Mouse (Mus musculus) hindbrain, embryonic 11.5 days (tissue): ENCODE data around the gene Trdmt1. TPM values are rescaled to one million over a fixed set of nuclear protein-coding genes. Genes with fewer than 3 reads are reported as not detected.
"Not testable (repeated sequence)": the region's sequence is repeated elsewhere in the genome, so short reads cannot be mapped to it uniquely, and the experiment has no call there.

Experiments
- ATAC-seq: fragments of 200-750 bp; cut with Nextera tagmentation; 2 replicates; pipeline ENCODE4 v1.8.0; 2017; ENCODE audit warnings: mild to moderate bottlenecking, moderate TSS enrichment, moderate library complexity; ENCODE audit not compliant: low FRiP score
- DNase-seq: peaks from one replicate; pipeline ENCODE4 v3.0.0-alpha.2; 2015; ENCODE audit warnings: low spot score
- H3K27ac ChIP-seq: fragments of 300-500 bp; sonication (generic); 2 replicates; pipeline ENCODE4 v1.5.1; 2014; ENCODE audit warnings: mild to moderate bottlenecking, low read depth, low read length
- H3K27me3 ChIP-seq: fragments of 300-500 bp; sonication (generic); 2 replicates; pipeline ENCODE4 v1.6.1; 2014; ENCODE audit warnings: mild to moderate bottlenecking, low read length, moderate library complexity, mixed read lengths; ENCODE audit not compliant: control insufficient read depth, insufficient read depth
- H3K36me3 ChIP-seq: fragments of 300-500 bp; sonication (generic); 2 replicates; pipeline ENCODE4 v1.6.1; 2014; ENCODE audit warnings: mild to moderate bottlenecking, low read length, moderate library complexity, mixed read lengths; ENCODE audit not compliant: control insufficient read depth, insufficient read depth
- H3K4me1 ChIP-seq: fragments of 300-500 bp; sonication (generic); replicated peaks from 2 replicates; pipeline ENCODE4 v1.6.1; 2014; ENCODE audit warnings: low read length, mixed read lengths; ENCODE audit not compliant: control insufficient read depth, insufficient read depth
- H3K4me2 ChIP-seq: fragments of 300-500 bp; sonication (generic); replicated peaks from 2 replicates; pipeline ENCODE4 v1.6.1; 2014; ENCODE audit warnings: mild to moderate bottlenecking, low read depth, low read length
- H3K4me3 ChIP-seq: fragments of 300-500 bp; sonication (generic); 2 replicates; pipeline ENCODE4 v1.5.1; 2014; ENCODE audit warnings: low read depth, low read length
- H3K9ac ChIP-seq: fragments of 300-500 bp; sonication (generic); 2 replicates; pipeline ENCODE4 v1.6.1; 2014; ENCODE audit warnings: low read depth, low read length
- H3K9me3 ChIP-seq: fragments of 300-500 bp; sonication (generic); 2 replicates; pipeline ENCODE4 v1.6.1; 2016; ENCODE audit warnings: low read length; ENCODE audit not compliant: control insufficient read depth
- WGBS: fragments of 180-500 bp; shearing (Covaris S2); extraction: QIAGEN DNeasy Blood & Tissue Kit; methylation state at CpG from one replicate; pipeline ENCODE4 v1.1.7; 2014; 5-methylcytosine and 5-hydroxymethylcytosine counted together
- polyA plus RNA-seq: library from polyadenylated mRNA; unstranded; fragments of >200 nt; fragmentation: Nextera tagmentation; extraction: Ambion mirVana; gene quantifications from 2 replicates; pipeline ENCODE4 v1.2.1, GENCODE M21; 2014

The Trdmt1 gene
- polyA plus RNA-seq = 8.7 and 9.8 TPM in 2 replicates

DNA sequence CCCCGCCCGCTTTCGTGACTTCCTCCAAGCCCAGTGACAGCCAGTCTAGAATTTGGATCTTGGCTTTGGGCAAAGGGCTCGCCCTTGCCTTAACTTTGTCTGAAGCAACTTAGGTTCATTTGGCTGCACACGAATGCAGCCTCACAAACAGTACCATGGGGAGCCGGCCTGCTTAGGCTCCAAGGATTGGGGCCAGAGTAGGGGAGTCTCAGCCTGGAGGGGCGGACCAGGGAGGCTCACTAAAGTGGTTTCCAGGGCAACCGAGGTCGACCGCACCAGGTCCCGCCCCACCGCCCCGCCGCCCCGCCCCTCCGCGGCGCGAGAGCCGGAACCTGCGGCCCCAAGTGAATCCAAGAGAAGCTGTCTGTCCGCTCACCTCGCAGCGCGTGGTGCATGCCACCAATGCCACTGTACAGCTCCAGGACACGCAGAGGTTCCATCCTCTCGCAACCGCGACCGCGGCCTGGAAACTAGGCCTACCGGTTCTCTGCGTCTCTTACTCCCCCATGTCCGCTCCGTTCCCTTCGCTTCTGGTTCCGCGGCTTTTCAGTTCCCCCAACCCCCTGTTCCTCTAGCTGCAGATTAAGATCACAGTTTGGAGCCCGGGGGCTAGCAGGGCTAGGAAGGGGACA is at the start of gene Trdmt1:
TSS of gene Trdmt1 (minus strand) at position 476 of the 632 bp plus-strand sequence.
- Histone ChIP-seq H3K36me3 (no peaks in the 10 kb centered on the region), H3K4me3 (peak within 1 kb of the TSS; percentile 41), H3K9me3 (no peaks in the 10 kb centered on the region), H3K4me1 (no peaks in the 10 kb centered on the region), H3K27ac (peak within 1 kb of the TSS; percentile 93), H3K4me2 (peak within 1 kb of the TSS; percentile 42), H3K27me3 (no peaks in the 10 kb centered on the region), H3K9ac (peak within 1 kb of the TSS; percentile 72)
- ATAC-seq (peak; percentile 99), DNase-seq (peak; percentile 91)
- WGBS = under 1% methylated on average over 29 of the region's 39 CpGs

DNA sequence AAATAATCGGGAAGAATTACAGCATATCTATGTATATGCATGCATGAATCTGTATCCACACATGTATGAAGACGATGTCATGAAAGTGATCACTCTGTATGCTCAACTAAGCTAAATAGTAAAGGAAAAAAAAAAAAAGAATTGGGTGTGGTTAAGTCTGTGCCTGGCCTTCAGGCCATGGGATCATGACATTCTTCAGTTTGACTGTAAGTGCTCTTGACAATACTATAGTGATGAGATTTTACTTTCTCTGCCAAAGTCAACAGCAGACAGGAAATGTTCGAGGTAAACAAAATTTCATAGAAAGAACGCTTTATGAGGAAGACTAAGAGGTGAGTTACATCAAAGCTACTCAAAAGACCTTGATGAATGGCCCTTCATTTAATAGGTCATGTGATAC is 48.9 kb upstream of the Trdmt1 start:
- no peak for DNase-seq
- H3K27ac ChIP-seq = no peak overlapping the region
- H3K4me1 ChIP-seq = no peaks in the 10 kb centered on the region
- H3K9me3 ChIP-seq = no peaks in the 10 kb centered on the region
- no peak for ATAC-seq
- WGBS = 85% methylated on average over 4 of the region's 4 CpGs
- H3K4me3 ChIP-seq = no peak overlapping the region
- H3K27me3 ChIP-seq = no peaks in the 10 kb centered on the region
- no peak overlapping the region for H3K9ac ChIP-seq
- no peak overlapping the region for H3K4me2 ChIP-seq
- H3K36me3 ChIP-seq = no peaks in the 10 kb centered on the region

DNA sequence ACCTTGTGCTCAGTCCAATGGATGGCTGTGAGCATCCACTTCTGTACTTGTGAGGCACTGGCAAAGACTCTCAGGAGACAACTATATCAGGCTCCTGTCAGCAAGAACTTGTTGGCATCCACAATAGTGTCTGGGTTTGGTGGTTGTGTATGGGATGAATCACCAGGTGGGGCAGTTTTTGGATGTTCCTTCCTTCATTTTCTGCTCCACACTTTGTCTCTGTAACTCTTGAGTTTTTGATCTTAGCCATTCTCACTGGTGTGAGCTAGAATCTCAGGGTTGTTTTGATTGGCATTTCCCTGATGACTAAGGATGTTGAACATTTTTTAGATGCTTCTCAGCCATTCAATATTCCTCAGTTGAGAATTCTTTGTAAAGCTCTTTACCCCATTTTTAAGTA is 39.3 kb upstream of the Trdmt1 start:
- H3K27ac ChIP-seq, H3K4me2 ChIP-seq, H3K4me3 ChIP-seq, H3K4me1 ChIP-seq, H3K36me3 ChIP-seq, H3K27me3 ChIP-seq, ATAC-seq, H3K9ac ChIP-seq, H3K9me3 ChIP-seq, DNase-seq: not testable (repeated sequence)

DNA sequence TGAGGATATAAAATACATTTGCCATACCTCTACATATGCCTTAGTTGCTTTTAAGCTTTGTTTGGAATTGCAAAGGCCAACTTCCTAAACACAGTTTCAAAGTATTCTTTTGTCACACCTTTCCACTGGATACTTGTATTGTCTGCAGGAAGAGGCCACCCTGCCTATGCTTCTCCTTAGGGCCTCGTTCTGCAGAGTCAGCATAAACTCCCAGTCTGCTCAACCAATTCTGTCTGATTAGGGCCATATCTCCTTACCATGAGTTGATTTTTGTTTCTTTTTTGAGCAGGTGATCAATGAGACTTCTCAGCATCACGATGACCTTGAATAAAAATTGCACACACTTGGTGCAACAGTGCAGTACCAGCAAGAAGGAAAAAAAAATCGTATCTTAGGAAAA is 37.7 kb upstream of the Trdmt1 start:
- peaks cover 20% of the 10 kb centered on the region for H3K36me3 ChIP-seq
- H3K27ac ChIP-seq = no peak overlapping the region
- H3K4me2 ChIP-seq = no peak overlapping the region
- no peaks in the 10 kb centered on the region for H3K4me1 ChIP-seq
- H3K27me3 ChIP-seq = no peaks in the 10 kb centered on the region
- H3K9ac ChIP-seq = no peak overlapping the region
- 79% methylated on average over 3 of the region's 3 CpGs for WGBS
- ATAC-seq = no peak
- no peak for DNase-seq
- no peaks in the 10 kb centered on the region for H3K9me3 ChIP-seq
- no peak overlapping the region for H3K4me3 ChIP-seq

DNA sequence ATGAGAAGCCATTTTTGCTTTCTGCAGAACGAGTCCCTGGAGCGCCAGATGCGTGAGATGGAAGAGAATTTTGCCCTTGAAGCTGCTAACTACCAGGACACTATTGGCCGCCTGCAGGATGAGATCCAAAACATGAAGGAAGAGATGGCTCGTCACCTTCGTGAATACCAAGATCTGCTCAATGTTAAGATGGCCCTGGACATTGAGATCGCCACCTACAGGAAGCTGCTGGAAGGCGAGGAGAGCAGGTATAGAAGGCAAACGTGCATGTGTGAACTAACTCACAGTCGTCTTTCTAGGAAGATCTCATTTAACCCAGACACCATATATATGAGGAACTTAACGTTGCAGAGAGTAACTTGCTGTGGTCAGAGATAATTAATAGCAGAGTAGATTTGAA is 35.5 kb upstream of the Trdmt1 start:
- Histone ChIP-seq H3K9me3 (no peaks in the 10 kb centered on the region), H3K4me3 (no peak overlapping the region), H3K4me1 (no peaks in the 10 kb centered on the region), H3K27me3 (no peaks in the 10 kb centered on the region), H3K36me3 (peaks cover 20% of the 10 kb centered on the region), H3K27ac (no peak overlapping the region), H3K4me2 (no peak overlapping the region), H3K9ac (no peak overlapping the region)
- 70% methylated on average over 11 of the region's 11 CpGs for WGBS
- ATAC-seq = no peak
- DNase-seq = peak; percentile 47

DNA sequence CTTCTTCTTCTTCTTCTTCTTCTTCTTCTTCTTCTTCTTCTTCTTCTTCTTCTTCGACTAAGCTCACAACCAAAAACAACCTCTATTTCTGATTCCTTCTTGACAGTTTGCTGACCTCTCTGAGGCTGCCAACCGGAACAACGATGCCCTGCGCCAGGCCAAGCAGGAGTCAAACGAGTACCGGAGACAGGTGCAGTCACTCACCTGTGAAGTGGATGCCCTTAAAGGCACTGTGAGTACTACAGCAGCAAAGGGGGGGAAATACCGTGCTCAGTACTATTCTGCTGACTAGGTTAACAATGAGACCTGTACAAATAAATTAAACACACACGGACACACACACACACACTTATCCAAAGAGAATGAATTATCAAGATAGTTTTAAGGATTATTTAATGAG is 34.8 kb upstream of the Trdmt1 start:
- Histone ChIP-seq H3K36me3 (peaks cover 20% of the 10 kb centered on the region), H3K9me3 (no peaks in the 10 kb centered on the region), H3K4me3 (no peak overlapping the region), H3K27ac (no peak overlapping the region), H3K9ac (no peak overlapping the region), H3K4me1 (no peaks in the 10 kb centered on the region), H3K27me3 (no peaks in the 10 kb centered on the region), H3K4me2 (no peak overlapping the region)
- DNase-seq = no peak
- 96% methylated on average over 8 of the region's 8 CpGs for WGBS
- no peak for ATAC-seq

DNA sequence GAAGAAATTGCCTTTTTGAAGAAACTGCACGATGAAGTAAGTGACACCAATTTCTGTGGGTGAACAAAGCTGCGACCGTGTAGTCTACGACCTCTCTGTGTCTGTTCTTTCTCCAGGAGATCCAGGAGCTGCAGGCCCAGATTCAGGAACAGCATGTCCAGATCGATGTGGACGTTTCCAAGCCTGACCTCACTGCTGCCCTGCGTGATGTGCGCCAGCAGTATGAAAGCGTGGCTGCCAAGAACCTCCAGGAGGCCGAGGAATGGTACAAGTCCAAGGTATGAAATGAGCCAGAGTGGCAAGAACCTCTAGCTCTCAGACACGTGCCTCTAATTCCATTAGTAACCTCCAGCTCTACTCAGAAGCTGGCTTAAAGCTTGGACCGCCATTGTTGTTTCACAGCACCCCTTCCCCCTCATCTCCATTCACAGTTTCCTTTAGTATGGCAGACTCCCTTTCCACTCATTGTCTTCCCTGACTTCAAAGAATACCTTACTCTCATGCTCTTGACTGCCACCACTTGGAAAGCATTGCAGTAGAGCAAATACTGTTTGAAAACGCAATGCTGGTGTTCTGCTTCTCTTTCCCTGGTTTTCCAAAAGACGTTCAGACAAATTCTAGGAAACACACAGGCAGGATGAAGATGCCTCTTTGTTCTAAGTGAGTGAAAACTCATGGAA is 34.1 kb upstream of the Trdmt1 start:
- WGBS = 75% methylated on average over 14 of the region's 14 CpGs
- Histone ChIP-seq H3K9ac (no peak overlapping the region), H3K4me3 (no peak overlapping the region), H3K4me2 (peak overlapping the region; percentile 11), H3K27me3 (no peaks in the 10 kb centered on the region), H3K9me3 (no peaks in the 10 kb centered on the region), H3K4me1 (no peaks in the 10 kb centered on the region), H3K36me3 (peaks cover 20% of the 10 kb centered on the region), H3K27ac (no peak overlapping the region)
- ATAC-seq (no peak), DNase-seq (no peak)

DNA sequence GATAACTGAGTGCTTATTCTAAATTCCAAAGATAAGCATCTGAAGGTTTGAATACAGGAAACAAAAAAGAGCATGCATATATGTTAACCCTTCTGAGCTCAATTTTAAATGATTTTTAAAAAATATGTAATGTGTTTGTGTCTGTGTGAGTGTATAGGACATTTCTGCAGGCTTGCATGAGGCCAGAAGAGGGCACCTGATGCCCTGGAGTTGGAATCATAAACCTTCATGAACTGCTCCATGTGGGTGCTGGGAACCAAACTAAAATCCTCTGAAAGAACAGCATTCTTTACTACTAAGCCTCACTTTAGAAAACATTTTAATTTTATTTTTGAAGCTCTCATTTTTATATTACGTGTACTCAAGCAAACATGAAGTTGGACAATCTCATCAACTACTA is 32.9 kb upstream of the Trdmt1 start:
- Histone ChIP-seq H3K36me3 (peaks cover 19% of the 10 kb centered on the region), H3K9me3 (no peaks in the 10 kb centered on the region), H3K27me3 (no peaks in the 10 kb centered on the region), H3K9ac (no peak overlapping the region), H3K4me2 (peak overlapping the region; percentile 22), H3K4me3 (peak overlapping the region; percentile 23), H3K4me1 (peaks cover 1% of the 10 kb centered on the region; the same call in 1 of the 2 replicates), H3K27ac (no peak overlapping the region)
- ATAC-seq (no peak), DNase-seq (no peak)
- 95% methylated on average over 1 of the region's 1 CpGs for WGBS

DNA sequence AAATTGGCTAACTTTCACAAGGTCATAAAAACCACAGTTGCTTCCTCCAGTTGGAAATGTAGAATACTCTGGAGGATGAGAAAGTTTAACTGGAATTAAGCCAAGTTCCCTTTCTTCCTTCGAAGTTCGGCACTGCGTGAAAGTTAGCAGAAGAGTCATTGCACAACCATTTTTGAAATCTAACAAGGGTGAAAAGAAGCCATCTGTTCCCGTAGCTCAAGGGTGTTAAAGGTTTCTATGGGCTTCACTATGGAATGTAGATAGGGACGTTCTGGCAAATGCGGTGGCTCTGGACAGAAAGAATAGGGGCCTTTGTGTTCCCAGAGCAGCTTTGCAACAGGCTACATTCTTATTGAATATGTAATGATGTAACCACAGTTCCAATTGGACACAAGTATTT is 31.5 kb upstream of the Trdmt1 start:
- Histone ChIP-seq H3K4me2 (peak overlapping the region; percentile 62), H3K36me3 (peaks cover 16% of the 10 kb centered on the region), H3K9ac (peak overlapping the region; percentile 78), H3K27ac (peak overlapping the region; percentile 96), H3K9me3 (no peaks in the 10 kb centered on the region), H3K27me3 (no peaks in the 10 kb centered on the region), H3K4me1 (peaks cover 4% of the 10 kb centered on the region), H3K4me3 (peak overlapping the region; percentile 92)
- peak; percentile 70 for DNase-seq
- WGBS = 12% methylated on average over 6 of the region's 6 CpGs
- peak; percentile 39 for ATAC-seq
